Mouse (Mus musculus) intestine, embryonic 14.5 days (tissue): ENCODE results near the gene Gm33543. TPM values are rescaled to one million over a fixed set of nuclear protein-coding genes. Genes with fewer than 3 reads are reported as not detected.

Experiments used
- ATAC-seq: fragments of 200-750 bp; cut with Nextera tagmentation; replicated peaks from 2 replicates; pipeline ENCODE4 v1.8.0; 2017; ENCODE audit warnings: low read depth, moderate number of reproducible peaks, moderate TSS enrichment, moderate library complexity; ENCODE audit not compliant: low FRiP score, low TSS enrichment
- DNase-seq: peaks from one replicate; pipeline ENCODE4 v3.0.0-alpha.2; 2018; ENCODE audit warnings: low spot score
- H3K27ac ChIP-seq: fragments of 300-500 bp; sonication (generic); 2 replicates; pipeline ENCODE4 v1.5.1; 2014; ENCODE audit warnings: low read depth, mild to moderate bottlenecking, control low read depth
- H3K27me3 ChIP-seq: fragments of 300-500 bp; sonication (generic); replicated peaks from 2 replicates; pipeline ENCODE4 v1.6.1; 2014; ENCODE audit warnings: low read length, control low read depth; ENCODE audit not compliant: control insufficient read depth, insufficient read depth
- H3K36me3 ChIP-seq: fragments of 300-500 bp; sonication (generic); 2 replicates; pipeline ENCODE4 v1.6.1; 2014; ENCODE audit warnings: low read length, control low read depth; ENCODE audit not compliant: control insufficient read depth, insufficient read depth
- H3K4me1 ChIP-seq: fragments of 300-500 bp; sonication (generic); replicated peaks from 2 replicates; pipeline ENCODE4 v1.6.1; 2014; ENCODE audit warnings: low read length, control low read depth, mixed read lengths; ENCODE audit not compliant: control insufficient read depth, insufficient read depth
- H3K4me2 ChIP-seq: fragments of 300-500 bp; sonication (generic); 2 replicates; pipeline ENCODE4 v1.6.1; 2014; ENCODE audit warnings: low read length
- H3K4me3 ChIP-seq: fragments of 300-500 bp; sonication (generic); 2 replicates; pipeline ENCODE4 v1.5.1; 2014; ENCODE audit warnings: low read depth, low read length, control low read depth, mixed read lengths
- H3K9ac ChIP-seq: fragments of 300-500 bp; sonication (generic); 2 replicates; pipeline ENCODE4 v1.6.1; 2014; ENCODE audit warnings: mild to moderate bottlenecking, low read length
- H3K9me3 ChIP-seq: fragments of 300-500 bp; sonication (generic); 2 replicates; pipeline ENCODE4 v1.6.1; 2016; ENCODE audit warnings: low read length, control low read depth; ENCODE audit not compliant: control insufficient read depth
- WGBS: fragments of 180-500 bp; shearing (Covaris S2); extraction: QIAGEN DNeasy Blood & Tissue Kit; methylation state at CpG from one replicate; pipeline ENCODE4 v1.1.7; 2014; 5-methylcytosine and 5-hydroxymethylcytosine counted together
- polyA plus RNA-seq: library from polyadenylated mRNA; unstranded; fragments of >200 nt; fragmentation: Nextera tagmentation; extraction: Ambion mirVana; gene quantifications from 2 replicates; pipeline ENCODE4 v1.2.1, GENCODE M21; 2014

Gene Gm33543
- polyA plus RNA-seq, 1 experiment from 2014 or later = not detected

GRCm38 (mm10) chr10:95777701-95778320 lies 64.9 kb downstream of the Gm33543 start:
- H3K9ac ChIP-seq = no peak overlapping the region
- no peak overlapping the region for H3K27ac ChIP-seq
- WGBS = 83% methylated on average over 15 of the region's 15 CpGs
- H3K4me1 ChIP-seq = no peaks in the 10 kb centered on the region
- ATAC-seq (no peak), DNase-seq (no peak)
- no peaks in the 10 kb centered on the region for H3K36me3 ChIP-seq
- H3K4me3 ChIP-seq = no peak overlapping the region
- H3K9me3 ChIP-seq = no peaks in the 10 kb centered on the region
- H3K4me2 ChIP-seq = no peak overlapping the region
- no peaks in the 10 kb centered on the region for H3K27me3 ChIP-seq

- Histone ChIP-seq H3K27me3 (no peaks in the 10 kb centered on the region), H3K9ac (no peak overlapping the region), H3K4me1 (no peaks in the 10 kb centered on the region), H3K9me3 (no peaks in the 10 kb centered on the region), H3K4me2 (no peak overlapping the region), H3K27ac (no peak overlapping the region), H3K4me3 (no peak overlapping the region), H3K36me3 (no peaks in the 10 kb centered on the region)
- ATAC-seq (no peak), DNase-seq (no peak)
- 81% methylated on average over 1 of the region's 1 CpGs for WGBS
Observed at GRCm38 (mm10) chr10:95777071-95777470, 65.7 kb downstream of the Gm33543 start.

- H3K4me1 ChIP-seq = no peaks in the 10 kb centered on the region
- H3K4me2 ChIP-seq = no peak overlapping the region
- 62% methylated on average over 7 of the region's 7 CpGs for WGBS
- no peaks in the 10 kb centered on the region for H3K36me3 ChIP-seq
- ATAC-seq = no peak
- H3K9me3 ChIP-seq = no peaks in the 10 kb centered on the region
- no peak overlapping the region for H3K27ac ChIP-seq
- no peak overlapping the region for H3K4me3 ChIP-seq
- H3K27me3 ChIP-seq = no peaks in the 10 kb centered on the region
- no peak for DNase-seq
- H3K9ac ChIP-seq = no peak overlapping the region
Observed at GRCm38 (mm10) chr10:95774856-95775255, 67.9 kb downstream of the Gm33543 start.

DNA sequence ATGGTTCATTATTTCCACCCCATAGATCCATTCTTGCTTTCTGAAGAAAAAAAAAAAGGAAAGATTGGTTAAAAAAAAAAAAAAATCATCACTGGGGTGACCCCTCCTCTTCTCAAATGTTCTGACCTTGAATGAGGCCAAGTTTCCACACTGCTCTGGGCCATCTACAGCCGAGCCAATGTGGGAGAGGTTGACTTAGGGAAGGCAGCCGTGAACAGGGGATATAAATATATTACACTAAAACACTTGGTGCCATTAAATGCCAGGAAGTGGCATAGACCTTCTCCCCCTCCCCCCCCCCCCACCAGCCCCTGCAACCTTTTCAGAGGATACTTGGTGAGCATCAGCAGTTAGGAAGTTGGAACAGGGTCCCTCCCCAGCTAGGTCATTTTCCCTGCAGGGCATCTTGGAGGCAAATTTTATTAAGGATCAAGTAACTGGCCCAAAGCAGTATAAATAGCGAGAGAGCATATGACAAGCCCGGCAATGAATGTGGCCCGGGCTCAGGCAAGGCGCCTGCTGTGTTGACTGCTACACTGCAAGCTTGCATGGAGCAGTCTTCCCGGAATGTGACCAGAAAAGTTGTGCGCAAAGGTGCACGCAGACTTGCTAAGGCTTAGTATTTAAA lies 68.6 kb downstream of the Gm33543 start:
- Histone ChIP-seq H3K4me2 (no peak overlapping the region), H3K9ac (no peak overlapping the region), H3K4me1 (no peaks in the 10 kb centered on the region), H3K36me3 (no peaks in the 10 kb centered on the region), H3K27ac (no peak overlapping the region), H3K9me3 (no peaks in the 10 kb centered on the region), H3K27me3 (no peaks in the 10 kb centered on the region), H3K4me3 (no peak overlapping the region)
- DNase-seq (no peak), ATAC-seq (no peak)
- WGBS = 82% methylated on average over 9 of the region's 9 CpGs

Other genes starting within 250 kb of the Gm33543 start
- not detected in 2 replicates for gene Anapc15-ps, start 169.5 kb downstream of the Gm33543 start, polyA plus RNA-seq
- 22.2 and 22.6 TPM in 2 replicates for gene Eea1, start 97.7 kb upstream of the Gm33543 start, polyA plus RNA-seq